Mouse (Mus musculus) spleen, adult 2 months (tissue): ENCODE measurements around the gene Ints7.

Source experiments
- CTCF ChIP-seq: fragments of 200-500 bp; IDR thresholded peaks from 2 replicates; pipeline ENCODE4 v1.5.1; 2011; ENCODE audit warnings: mild to moderate bottlenecking, inconsistent platforms; ENCODE audit not compliant: insufficient read depth, insufficient read length, insufficient replicate concordance; ENCODE audit errors: extremely low read depth
- POLR2A ChIP-seq: fragments of 200-500 bp; IDR thresholded peaks from 2 replicates; pipeline ENCODE4 v1.6.1; 2011; ENCODE audit warnings: low read depth, low read length, inconsistent platforms

DNA sequence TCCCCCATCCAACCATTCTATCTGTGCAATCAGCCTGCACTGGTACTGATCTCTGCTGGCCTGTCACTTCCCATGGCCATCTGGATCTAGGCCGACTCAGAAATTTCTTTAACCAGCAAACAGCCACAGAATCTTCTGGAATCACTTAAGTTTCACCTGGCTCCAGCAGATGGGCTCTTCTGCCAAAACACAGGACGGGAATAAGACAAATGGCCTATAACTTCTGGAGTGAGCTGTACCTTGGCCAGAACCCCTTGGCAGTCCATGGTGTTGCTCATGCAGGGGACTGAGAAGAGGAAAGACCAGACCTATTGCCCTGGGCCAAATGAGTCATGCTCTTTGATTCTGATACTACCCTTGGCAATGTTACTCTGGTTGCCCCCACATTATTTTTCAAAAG is 46.0 kb upstream of the Ints7 start:
- TF ChIP-seq CTCF (no peak), POLR2A (no peak)
